Mouse (Mus musculus) yolk sac, embryonic 10.5 days (tissue): ENCODE data around the gene Robo1.

ENCODE experiments used
- DNase-seq: peaks from one replicate; pipeline ENCODE4 v3.0.0-alpha.2; 2017; ENCODE audit warnings: low spot score

The Robo1 gene

DNA sequence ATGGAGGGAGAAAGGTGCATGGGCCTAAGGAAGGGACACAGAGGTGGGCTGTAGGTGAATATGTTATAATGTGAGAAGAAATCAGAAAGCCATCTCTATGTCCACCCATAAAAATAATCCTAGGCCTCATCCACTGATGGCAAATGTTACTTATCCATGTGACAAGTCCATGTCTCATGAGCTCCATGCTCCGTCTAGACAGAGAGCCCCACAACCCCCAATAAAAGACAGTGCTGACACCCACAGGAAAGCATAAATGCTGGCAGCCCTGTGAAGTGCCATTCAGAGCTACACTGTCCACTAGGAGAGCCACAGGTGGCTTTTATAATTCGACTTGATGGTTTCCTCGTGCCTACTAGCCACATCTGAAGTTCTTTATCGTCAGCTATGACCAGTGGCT, 694.6 kb downstream of the Robo1 start:
- no peak for DNase-seq

DNA sequence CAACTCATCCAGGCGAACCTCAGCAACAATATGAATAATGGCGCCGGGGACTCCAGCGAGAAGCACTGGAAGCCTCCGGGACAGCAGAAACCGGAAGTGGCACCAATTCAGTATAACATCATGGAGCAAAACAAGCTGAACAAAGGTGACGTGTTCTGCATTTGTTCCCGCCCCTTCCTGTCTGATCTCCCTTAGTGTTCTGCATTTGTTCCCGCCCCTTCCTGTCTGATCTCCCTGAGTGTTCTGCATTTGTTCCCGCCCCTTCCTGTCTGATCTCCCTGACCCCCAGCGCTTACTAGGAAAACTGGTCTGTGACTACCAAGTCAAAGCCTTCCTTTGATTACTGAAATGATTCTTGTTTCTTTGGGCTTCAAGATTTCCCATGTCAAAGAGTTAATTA, 696.5 kb downstream of the Robo1 start:
- DNase-seq: no peak

DNA sequence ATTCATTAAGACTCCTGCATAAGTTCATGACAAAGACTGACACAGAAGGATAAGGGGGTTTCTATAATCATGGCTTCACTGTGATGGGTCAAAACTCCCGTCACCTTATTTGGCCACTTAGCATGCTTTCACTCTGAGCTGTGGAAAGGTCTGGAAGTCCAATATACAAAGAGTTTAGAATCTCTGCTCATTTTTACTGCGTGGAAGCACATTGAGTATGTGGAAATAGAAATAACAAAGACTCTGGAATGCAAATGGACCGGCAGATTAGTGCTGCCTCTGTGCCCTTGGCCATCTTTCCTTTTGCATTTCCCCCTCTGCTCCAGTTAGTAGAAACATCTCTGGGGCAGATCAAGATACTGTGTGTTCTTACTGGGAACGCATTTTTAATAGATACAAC, 697.7 kb downstream of the Robo1 start:
- no peak for DNase-seq

DNA sequence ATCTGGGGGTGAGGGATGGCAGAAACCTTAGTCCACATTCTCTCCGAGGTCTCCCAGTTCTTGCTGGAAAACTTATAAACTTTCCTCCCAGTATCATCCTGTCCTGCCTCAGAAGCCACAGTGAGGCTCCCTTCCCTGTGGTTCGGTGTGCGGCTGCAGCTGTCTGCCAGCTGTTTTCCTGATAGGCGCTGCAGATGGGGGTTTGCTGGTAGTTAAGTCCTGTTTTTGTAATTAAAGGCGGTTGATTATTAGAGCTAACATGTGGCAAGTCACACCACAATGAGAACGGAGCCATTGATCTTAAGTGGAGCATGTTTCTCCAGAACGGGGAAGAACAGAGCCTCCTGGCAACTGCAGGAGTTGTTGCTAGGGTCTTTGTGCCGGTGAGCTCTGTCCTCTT, 699.3 kb downstream of the Robo1 start:
- DNase-seq: no peak

DNA sequence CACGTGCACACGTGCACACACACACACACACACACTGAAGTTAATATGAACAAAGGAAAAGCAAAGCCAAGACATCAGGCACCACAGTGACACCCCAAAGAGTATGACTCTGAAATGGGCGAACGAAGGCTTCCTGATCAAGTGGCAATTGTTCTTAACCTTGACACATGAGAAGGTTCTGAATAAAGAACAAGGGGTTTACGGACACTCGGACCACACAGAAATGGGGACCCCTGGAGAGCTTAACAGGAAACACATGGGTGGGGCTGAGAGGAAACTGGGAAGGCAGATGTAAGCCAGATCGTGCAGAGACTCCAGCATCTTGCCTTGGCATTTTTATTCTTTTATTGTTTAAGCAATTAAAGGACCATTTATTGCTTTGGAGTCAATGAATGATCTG, 703.2 kb downstream of the Robo1 start:
- no peak for DNase-seq

DNA sequence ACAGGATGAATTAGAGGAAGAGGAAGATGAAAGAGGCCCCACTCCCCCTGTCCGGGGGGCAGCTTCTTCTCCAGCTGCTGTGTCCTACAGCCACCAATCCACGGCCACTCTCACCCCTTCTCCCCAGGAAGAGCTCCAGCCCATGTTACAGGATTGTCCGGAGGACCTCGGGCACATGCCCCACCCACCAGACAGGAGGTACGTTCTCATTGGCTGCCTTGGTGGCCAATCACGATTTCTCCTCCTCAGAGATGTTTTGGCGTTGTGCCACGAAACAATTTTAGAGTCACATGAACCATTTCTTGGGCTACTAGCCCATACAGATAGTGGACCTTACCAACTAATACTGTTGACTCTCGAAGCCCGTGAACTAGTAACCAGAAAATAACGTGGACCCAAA, 704.8 kb downstream of the Robo1 start:
- no peak for DNase-seq

DNA sequence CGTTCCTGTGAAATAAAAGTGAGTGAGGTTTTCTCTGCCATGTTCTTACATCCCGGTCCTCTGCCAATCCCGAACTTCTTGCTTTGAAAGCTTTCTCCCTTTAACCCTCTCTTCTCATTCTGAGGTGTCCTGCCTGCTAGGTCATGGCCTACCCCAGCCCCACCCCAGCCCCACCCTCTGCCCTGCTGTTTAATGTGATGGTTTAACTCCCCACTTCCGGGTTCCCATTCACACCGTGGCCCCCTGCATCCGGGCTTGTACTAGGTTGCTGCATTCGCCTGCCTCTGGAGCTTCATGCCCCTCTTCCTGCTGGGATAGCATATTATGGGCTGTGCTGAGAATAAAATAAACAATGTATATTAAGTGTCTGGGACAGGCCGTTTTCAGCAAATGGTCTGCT, 706.4 kb downstream of the Robo1 start:
- DNase-seq: no peak

DNA sequence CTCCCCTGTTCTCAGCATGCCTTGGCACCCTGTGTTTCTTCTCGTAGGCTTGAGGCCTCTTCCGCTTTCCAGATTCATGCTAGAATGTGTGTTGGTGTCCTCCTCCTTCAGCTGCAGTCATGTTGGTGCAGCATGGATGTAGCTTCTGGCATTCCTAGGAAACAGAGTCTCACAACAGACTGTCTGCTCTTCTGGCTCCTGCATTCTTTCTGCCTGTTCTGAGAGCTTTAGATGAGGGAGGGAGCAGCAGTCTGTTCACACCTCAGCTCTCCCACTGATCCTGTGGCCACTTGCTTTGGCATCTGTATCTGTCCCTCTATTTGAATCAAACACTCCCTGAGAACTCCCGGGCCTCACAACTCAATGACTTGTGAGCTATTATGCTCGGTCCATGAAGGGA, 707.9 kb downstream of the Robo1 start:
- no peak for DNase-seq

DNA sequence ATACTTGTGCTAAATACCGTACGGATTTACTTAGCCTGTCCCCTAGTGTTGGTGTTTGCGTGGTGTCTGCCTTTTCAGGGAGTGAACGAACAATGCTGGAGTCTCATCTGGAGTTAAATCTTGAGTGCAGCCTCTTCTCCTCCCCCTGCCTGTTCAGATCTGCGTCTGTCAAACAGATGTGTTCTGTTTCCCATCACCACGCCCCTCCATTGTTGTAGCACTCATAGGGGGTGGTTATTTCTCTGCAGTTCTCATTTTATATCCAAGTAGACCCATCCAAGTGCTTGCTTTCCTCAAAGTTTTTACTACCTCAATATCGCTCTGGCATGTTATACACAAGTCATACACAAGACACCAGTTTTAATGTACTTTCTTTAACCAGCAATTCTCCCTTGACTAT, 708.7 kb downstream of the Robo1 start:
- DNase-seq: no peak

DNA sequence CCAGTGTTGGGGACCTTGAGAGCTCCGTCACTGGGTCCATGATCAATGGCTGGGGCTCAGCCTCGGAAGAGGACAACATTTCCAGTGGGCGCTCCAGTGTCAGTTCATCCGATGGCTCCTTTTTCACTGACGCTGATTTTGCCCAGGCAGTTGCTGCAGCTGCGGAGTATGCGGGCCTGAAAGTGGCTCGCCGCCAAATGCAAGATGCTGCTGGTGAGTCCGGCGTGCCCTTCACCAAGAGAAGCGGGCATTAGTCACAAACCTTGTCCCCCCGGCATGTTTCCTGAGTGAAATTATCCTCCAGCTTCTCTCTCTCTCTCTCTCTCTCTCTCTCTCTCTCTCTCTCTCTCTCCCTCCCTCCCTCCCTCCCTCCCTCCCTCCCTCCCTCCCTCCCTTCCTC, 716.2 kb downstream of the Robo1 start:
- DNase-seq: no peak

DNA sequence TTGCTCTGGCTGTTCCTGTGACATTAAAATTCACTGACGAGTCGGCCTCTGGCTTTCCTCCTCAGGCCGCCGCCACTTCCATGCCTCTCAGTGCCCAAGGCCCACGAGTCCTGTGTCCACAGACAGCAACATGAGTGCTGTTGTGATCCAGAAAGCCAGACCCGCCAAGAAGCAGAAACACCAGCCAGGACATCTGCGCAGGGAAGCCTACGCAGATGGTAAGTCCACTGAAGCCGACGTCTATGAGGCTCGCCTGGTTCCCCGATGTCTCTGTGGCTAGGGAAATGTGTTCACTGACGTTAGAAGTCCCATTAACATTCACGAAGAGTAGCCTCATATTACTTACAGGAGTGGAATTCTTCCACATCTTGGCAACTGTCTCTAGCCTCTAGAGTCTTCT, 719.6 kb downstream of the Robo1 start:
- DNase-seq: no peak

DNA sequence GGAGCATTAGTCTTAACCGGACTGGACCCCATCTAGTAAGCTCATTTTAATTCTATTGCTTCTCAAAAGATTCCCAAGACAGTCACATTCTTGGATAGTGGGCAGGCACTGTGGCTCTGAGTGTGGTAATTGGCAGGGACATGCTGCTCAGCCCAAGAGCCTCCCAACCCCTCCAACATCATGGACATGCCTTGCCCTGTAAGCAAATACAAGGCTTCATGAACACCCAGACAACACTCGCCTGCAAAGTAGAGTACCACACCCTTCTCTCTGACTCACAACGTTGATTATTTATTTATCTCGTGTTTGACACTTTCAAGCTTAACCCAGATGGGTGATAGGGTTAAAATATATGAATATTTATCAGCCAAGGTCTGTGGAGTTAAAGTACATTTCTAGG, 722.9 kb downstream of the Robo1 start:
- DNase-seq: no peak

DNA sequence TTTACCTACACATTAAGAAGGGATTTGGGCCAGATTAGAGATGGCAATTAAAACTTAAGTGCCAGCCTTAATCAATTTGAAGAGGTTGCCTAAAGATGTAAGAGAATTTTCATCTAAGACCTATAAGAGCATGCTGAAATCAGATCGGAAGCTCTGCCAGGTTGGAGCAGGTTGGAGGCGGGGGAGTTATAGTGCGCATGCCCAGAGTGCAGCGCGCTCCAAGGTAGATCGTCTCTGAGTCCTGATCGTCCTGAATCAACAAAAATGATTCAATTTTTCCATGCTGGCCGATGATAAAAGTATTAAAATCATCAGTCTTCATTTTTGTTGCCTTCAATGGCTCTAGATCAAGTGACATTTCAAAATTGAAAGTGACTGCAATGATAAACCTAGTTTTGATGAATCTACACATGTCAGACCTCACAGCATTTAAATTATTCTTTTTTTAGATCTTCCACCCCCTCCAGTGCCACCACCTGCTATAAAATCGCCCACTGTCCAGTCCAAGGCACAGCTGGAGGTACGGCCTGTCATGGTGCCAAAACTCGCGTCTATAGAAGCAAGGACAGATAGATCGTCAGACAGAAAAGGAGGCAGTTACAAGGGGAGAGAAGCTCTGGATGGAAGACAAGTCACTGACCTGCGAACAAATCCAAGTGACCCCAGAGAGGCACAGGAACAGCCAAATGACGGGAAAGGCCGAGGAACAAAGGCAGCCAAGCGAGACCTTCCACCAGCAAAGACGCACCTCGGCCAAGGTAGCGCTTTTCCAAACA, 727.3 kb downstream of the Robo1 start:
- no peak for DNase-seq

DNA sequence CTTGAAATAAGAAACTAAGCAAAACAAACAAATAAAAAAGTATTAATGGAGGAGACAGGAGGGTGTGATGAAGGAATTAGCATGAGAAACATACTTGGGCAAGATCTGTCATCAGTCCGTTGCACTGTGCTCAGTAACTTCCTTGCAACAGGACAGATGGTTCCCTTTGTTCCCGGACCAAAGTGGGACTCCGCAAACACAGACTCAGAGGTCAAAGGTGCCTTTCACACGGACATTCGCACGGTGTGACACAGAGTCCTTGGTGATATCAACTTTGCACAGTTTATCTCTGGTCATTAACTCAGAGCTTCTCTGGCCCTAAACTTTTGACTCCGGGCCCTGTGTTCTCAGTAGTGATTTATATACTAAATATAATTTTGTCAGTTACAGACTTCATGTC, 730.4 kb downstream of the Robo1 start:
- DNase-seq: no peak

DNA sequence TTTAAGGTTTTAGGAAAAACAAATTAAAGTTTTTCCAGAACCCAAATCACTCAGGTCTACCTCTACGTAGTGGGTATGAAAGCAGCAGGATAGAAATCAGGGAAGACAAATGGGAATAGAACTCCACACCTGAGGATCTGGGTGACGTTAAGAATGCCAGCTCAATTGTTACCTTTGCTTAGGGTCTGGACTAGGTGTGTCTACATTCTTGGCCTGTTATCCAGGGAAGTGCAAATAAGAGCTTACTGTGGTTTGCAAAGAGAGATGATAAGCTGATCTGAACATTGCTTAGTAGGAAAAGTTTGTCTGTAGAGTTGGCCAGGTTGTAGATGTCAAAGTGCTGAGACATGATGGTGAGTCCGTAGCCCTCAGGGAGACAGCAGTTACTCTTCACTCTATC, 754.4 kb downstream of the Robo1 start:
- DNase-seq: no peak

DNA sequence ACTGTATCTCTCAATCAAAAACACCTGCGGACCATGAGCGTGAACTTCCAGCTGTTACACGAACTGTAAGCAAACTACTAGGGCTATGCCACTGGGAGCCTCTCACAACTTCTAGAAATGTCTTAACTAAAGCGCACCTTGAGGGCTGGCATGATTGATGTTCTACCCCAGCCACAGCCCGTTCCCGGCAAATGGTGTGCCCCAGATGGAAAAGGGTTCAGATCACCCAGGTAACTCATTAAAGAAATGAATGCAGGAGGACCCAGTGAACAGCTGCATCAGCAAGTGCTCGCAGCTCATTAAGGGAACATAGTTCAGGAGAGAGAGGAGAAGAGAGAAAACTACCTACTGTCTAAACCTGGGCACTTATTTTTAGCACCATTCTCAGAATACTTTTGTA, 759.7 kb downstream of the Robo1 start:
- no peak for DNase-seq

DNA sequence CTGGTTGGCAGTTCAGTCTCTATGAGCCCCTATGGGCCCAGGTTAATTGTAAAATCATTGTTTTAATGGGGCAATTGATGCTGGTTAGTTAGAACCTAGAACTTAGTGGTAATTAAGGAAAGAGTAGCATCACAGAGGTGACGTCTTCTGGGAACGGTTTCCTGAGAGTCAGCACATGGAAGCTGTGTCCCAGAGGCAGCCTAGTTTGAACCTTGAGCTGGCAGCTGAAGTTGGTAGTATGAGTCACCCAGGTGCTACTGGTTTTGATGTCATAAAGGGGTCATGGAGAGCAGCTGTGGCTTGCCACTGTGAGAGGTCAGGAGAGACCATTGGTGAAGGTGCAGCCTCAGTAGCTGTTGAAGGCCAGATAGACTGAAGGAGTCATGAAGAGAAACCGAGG, 763.9 kb downstream of the Robo1 start:
- DNase-seq: no peak

DNA sequence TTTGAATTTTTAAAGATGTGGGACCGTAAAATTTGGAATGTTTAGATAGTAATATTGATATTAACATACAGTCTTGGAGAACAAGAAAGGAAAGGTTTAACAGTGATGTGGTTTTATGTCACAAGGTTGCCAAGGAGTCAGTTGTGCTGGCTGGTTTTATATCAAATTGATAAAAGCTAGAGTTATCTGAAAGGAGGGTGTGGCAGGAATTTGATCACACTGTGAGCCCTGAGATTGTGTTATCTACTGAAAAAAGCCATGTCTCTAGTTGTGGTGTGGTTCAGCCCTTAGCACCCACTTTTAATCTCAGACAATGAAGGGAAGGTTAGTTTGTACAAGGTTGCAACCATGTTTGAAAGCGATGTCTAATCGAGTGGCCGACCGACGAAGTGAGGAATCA, 764.8 kb downstream of the Robo1 start:
- DNase-seq: no peak

DNA sequence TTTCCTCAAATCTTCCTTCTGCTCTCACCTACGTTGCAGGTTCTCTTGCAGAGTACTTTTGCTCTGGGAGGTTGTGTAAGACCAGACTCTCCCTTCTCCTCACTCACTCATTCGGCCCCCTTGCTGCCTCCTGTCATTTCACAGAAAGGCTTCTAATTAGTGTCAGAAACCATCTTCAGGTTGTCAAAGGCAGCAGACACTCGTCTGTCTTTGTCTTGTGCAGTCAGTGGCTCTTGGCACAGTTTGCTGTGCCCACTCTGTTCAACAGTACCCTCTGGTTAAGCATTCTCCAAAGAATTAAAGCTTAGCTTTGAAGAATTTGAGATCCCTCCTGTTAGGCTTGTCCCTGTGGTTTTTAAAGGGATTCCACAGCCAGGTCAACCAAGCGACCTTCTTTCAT, 774.3 kb downstream of the Robo1 start:
- no peak for DNase-seq

DNA sequence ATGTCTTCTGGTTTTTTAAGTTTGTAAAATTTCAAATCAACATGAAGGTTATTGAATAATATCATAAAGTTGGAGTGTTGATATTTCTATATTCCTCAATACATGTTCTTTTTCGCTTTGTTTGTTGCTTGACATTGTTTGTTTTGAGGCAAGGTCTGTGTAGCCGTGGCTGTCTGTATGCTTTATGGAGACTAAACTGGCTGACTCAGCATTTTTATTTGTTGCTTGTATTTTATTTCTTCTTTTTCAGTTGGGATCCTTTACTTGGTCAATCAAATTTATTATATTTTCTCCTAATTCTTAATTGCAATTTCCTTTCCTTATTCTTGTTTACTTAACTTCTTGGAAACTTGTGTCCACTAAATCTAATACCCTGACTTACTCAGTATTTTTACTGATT, 775.0 kb downstream of the Robo1 start:
- no peak for DNase-seq
